Mouse (Mus musculus) forebrain, postnatal 0 days (tissue): ENCODE data around the gene Smchd1. TPM values are rescaled to one million over a fixed set of nuclear protein-coding genes. Genes with fewer than 3 reads are reported as not detected.
A peak's percentile ranks its signal among the peaks of the same experiment; 100 is the strongest.

Source experiments
- ATAC-seq: fragments of 200-750 bp; cut with Nextera tagmentation; 2 replicates; pipeline ENCODE4 v1.8.0; 2017; ENCODE audit warnings: mild to moderate bottlenecking, moderate library complexity
- DNase-seq: peaks from one replicate; pipeline ENCODE4 v3.0.0-alpha.2; 2015
- H3K27ac ChIP-seq: fragments of 300-500 bp; sonication (generic); 2 replicates; pipeline ENCODE4 v1.5.1; 2014; ENCODE audit warnings: low read depth, mild to moderate bottlenecking, antibody characterized with exemption, low read length, moderate library complexity, mixed read lengths
- H3K27me3 ChIP-seq: fragments of 300-500 bp; sonication (generic); 2 replicates; pipeline ENCODE4 v1.6.1; 2014; ENCODE audit warnings: mild to moderate bottlenecking, low read length, mixed read lengths; ENCODE audit not compliant: insufficient read depth
- H3K36me3 ChIP-seq: fragments of 300-500 bp; sonication (generic); 2 replicates; pipeline ENCODE4 v1.6.1; 2014; ENCODE audit warnings: mild to moderate bottlenecking, moderate library complexity; ENCODE audit not compliant: insufficient read depth
- H3K4me1 ChIP-seq: fragments of 300-500 bp; sonication (generic); 2 replicates; pipeline ENCODE4 v1.6.1; 2014; ENCODE audit warnings: antibody characterized with exemption; ENCODE audit not compliant: insufficient read depth
- H3K4me2 ChIP-seq: fragments of 300-500 bp; sonication (generic); 2 replicates; pipeline ENCODE4 v1.6.1; 2014; ENCODE audit warnings: low read depth, mild to moderate bottlenecking, moderate library complexity
- H3K4me3 ChIP-seq: fragments of 300-500 bp; sonication (generic); 2 replicates; pipeline ENCODE4 v1.5.1; 2014; ENCODE audit warnings: low read depth, low read length, mixed read lengths
- H3K9ac ChIP-seq: fragments of 300-500 bp; sonication (generic); 2 replicates; pipeline ENCODE4 v1.6.1; 2014; ENCODE audit warnings: mild to moderate bottlenecking
- H3K9me3 ChIP-seq: fragments of 300-500 bp; sonication (generic); 2 replicates; pipeline ENCODE4 v1.6.1; 2016; ENCODE audit warnings: low read length
- CTCF ChIP-seq: sonication (generic); IDR thresholded peaks from 2 replicates; pipeline ENCODE4 v1.5.1; 2016; ENCODE audit warnings: antibody characterized with exemption, control low read depth, low read depth
- WGBS: fragments of 180-500 bp; shearing (Covaris S2); extraction: QIAGEN DNeasy Blood & Tissue Kit; methylation state at CpG from one replicate; pipeline ENCODE4 v1.1.7; 2014; 5-methylcytosine and 5-hydroxymethylcytosine counted together
- polyA plus RNA-seq: library from polyadenylated mRNA; unstranded; fragments of >200 nt; fragmentation: Nextera tagmentation; extraction: Ambion mirVana; gene quantifications from 2 replicates; pipeline ENCODE4 v1.2.1, GENCODE M21; 2015
- total RNA-seq: library from RNA; depleted of rRNA; stranded (reverse); fragments of >200 nt; gene quantifications from 2 replicates; pipeline ENCODE4 v1.2.3, GENCODE M21; 2014

Gene Smchd1
- total and polyA plus RNA-seq, 2 experiments from 2014 or later: 35.4 to 58.7 TPM

DNA sequence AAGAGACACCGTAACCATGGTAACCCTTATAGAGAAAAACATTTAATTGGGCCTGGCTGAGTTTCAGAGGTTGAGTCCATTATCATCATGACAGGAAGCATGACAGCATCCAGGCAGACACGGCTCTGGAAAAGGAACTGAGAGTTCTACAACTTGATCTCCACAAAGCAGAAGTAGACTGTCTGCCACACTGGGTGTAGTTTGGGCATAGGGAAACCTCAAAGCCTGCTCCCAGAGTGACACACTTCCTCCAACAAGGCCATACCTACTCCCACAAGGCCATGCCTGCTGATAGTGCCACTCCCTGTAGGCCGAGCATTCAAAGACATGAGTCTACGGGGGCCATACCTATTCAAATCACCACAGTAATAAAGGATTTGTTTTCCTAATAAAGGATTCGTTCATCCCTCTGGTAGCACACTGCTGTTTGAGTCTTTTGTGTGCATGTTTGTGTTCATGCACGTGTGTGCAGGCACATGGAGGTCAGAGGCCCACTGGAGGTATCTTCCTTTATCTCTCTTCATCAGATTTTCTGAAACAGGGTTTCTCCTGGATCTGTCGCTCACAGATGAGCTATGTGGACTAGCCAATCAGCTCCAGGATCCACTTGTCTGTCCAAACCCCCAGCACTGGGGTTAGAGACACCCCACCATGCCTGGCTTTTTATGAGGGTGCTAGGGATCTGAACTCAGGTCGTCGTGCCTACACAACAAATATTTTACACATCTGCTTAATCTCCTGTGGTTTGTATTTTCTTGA is 14.7 kb upstream of the Smchd1 start:
- no peak for TF ChIP-seq CTCF
- Histone ChIP-seq H3K4me3 (no peak overlapping the region), H3K27ac (no peak overlapping the region), H3K4me2 (no peak overlapping the region), H3K9me3 (no peaks in the 10 kb centered on the region), H3K4me1 (no peaks in the 10 kb centered on the region), H3K36me3 (no peaks in the 10 kb centered on the region), H3K27me3 (no peaks in the 10 kb centered on the region), H3K9ac (no peak overlapping the region)
- no peak for ATAC-seq
- 73% methylated on average over 9 of the region's 9 CpGs for WGBS
- DNase-seq: no peak

DNA sequence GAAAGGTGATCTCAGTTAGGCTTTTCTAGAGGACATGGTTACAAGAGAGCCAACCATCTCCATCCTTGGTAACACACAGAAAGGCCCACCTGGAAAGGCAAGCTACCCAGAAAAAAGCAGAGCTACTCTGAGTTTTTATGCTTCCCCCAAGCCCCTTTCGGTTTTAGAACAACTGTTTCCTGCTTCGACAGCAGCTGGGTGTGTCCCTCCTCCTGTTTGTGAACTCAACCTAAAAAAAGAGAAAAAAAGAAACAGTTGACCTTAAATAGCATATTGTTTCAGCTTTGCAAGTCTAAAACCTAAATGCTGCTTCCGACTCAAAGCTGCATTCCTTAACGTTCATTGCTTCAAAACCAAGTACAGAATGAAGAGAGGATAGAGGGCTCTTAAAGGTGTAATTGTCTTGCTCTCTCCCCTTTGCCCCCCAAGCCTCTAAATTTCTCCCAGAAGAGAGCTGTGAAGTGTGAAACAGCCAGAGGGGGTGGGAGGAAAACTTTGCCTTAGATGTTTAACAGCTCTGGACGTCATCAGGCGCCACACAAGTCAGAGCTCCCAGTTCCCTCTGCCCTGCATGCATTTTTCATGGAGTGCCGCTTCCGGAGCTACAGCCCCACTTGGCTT is 11.2 kb upstream of the Smchd1 start:
- 52% methylated on average over 8 of the region's 8 CpGs for WGBS

GRCm38 (mm10) chr17:71485791-71486230 is 10.7 kb upstream of the Smchd1 start:
- Histone ChIP-seq H3K4me3 (no peak overlapping the region), H3K4me1 (no peaks in the 10 kb centered on the region), H3K36me3 (no peaks in the 10 kb centered on the region), H3K4me2 (peak overlapping the region; percentile 15), H3K27me3 (no peaks in the 10 kb centered on the region), H3K27ac (peak overlapping the region; percentile 4; the same call in 1 of the 2 replicates), H3K9me3 (no peaks in the 10 kb centered on the region), H3K9ac (peak overlapping the region; percentile 18; the same call in 1 of the 2 replicates)
- DNase-seq: no peak
- no peak for TF ChIP-seq CTCF
- no peak for ATAC-seq
- WGBS: 46% methylated on average over 12 of the region's 12 CpGs

More for the DNA sequence above, 11.2 kb upstream of the Smchd1 start:
- no peak for TF ChIP-seq CTCF
- no peaks in the 10 kb centered on the region for H3K9me3 ChIP-seq
- no peaks in the 10 kb centered on the region for H3K4me1 ChIP-seq
- no peaks in the 10 kb centered on the region for H3K27me3 ChIP-seq
- no peak overlapping the region; the same call in 1 of the 2 replicates for H3K4me2 ChIP-seq
- no peaks in the 10 kb centered on the region for H3K36me3 ChIP-seq
- ATAC-seq: no peak
- H3K4me3 ChIP-seq: no peak overlapping the region
- no peak overlapping the region for H3K27ac ChIP-seq
- DNase-seq: no peak
- H3K9ac ChIP-seq: no peak overlapping the region

- ATAC-seq (no peak), DNase-seq (no peak)
- 90% methylated on average over 5 of the region's 5 CpGs for WGBS
- Histone ChIP-seq H3K4me3 (no peak overlapping the region), H3K9me3 (no peaks in the 10 kb centered on the region), H3K4me1 (no peaks in the 10 kb centered on the region), H3K36me3 (no peaks in the 10 kb centered on the region), H3K27me3 (no peaks in the 10 kb centered on the region), H3K27ac (no peak overlapping the region), H3K9ac (no peak overlapping the region), H3K4me2 (no peak overlapping the region)
- TF ChIP-seq CTCF: no peak
These were observed 9.6 kb upstream of the Smchd1 start for GRCm38 (mm10) chr17:71484711-71485110.

- no peak overlapping the region for H3K4me3 ChIP-seq
- H3K9me3 ChIP-seq: no peaks in the 10 kb centered on the region
- no peaks in the 10 kb centered on the region for H3K36me3 ChIP-seq
- no peaks in the 10 kb centered on the region for H3K4me1 ChIP-seq
- 89% methylated on average over 7 of the region's 7 CpGs for WGBS
- H3K27me3 ChIP-seq: no peaks in the 10 kb centered on the region
- no peak overlapping the region for H3K9ac ChIP-seq
- ATAC-seq (no peak), DNase-seq (no peak)
- no peak overlapping the region for H3K27ac ChIP-seq
- no peak overlapping the region for H3K4me2 ChIP-seq
- no peak for TF ChIP-seq CTCF
These were observed 8.4 kb upstream of the Smchd1 start for GRCm38 (mm10) chr17:71483418-71484060.

DNA sequence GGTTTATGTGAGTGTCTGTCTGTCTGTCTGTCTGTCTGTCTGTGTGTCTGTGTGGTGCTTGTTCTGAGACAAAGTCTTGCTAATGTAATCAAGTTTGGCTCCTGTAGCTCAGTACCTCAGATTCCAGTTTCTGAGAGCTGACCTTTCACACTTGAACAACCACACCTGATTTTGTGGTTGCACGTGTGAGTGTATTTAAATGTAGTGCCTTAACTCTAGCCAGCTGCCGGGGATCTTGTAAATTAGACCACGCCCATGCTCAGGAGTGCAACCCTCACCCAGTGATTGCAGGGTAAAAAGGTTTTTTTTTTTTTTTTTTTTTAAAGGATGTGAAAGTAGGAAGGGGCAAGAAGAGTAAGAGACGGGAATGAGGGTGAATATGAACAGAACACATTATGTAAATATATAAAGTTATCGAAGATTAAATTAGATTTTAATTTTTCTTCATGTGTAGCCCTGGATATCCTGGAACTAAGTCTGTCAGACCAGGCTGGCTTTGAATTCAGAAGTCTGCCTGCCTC is 4.3 kb upstream of the Smchd1 start:
- Histone ChIP-seq H3K36me3 (no peaks in the 10 kb centered on the region), H3K27ac (no peak overlapping the region), H3K9ac (no peak overlapping the region), H3K4me3 (no peak overlapping the region), H3K27me3 (no peaks in the 10 kb centered on the region), H3K9me3 (no peaks in the 10 kb centered on the region), H3K4me1 (peaks cover 7% of the 10 kb centered on the region; the same call in 1 of the 2 replicates), H3K4me2 (no peak overlapping the region)
- 72% methylated on average over 5 of the region's 5 CpGs for WGBS
- no peak for DNase-seq
- no peak for TF ChIP-seq CTCF
- no peak for ATAC-seq

DNA sequence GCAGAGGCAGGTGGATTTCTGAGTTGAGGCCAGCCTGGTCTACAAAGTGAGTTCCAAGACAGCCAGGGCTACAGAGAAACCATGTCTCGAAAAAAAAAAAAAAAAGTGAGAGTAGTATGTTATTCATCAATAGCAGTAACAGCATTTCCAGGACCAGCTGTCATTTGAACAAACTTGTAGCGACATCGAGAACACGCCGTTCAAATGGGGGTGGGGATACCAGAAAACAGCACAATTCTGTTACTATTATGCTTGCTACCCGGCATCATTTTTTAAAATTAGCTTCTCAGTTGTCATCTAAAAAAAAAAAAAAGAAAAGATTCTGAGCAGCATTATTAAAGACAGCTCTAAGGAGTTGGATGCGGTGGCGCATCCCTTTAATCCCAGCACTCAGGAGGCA is 2.3 kb upstream of the Smchd1 start:
- Histone ChIP-seq H3K27ac (no peak overlapping the region), H3K27me3 (no peaks in the 10 kb centered on the region), H3K9me3 (no peaks in the 10 kb centered on the region), H3K36me3 (no peaks in the 10 kb centered on the region), H3K4me3 (no peak overlapping the region), H3K4me2 (no peak overlapping the region), H3K9ac (no peak overlapping the region), H3K4me1 (peaks cover 18% of the 10 kb centered on the region)
- no peak for DNase-seq
- TF ChIP-seq CTCF: no peak
- 95% methylated on average over 8 of the region's 8 CpGs for WGBS
- ATAC-seq: no peak
